Mouse (Mus musculus): ENCODE results near the gene Mrpl34.

GRCm38 (mm10) chr8:71462191-71462590 lies 2.6 kb upstream of the Mrpl34 start:
- TF ChIP-seq HCFC1 (IDR thresholded peaks at IDR 0.05; ENCODE audit: borderline replicate concordance, insufficient read depth, low read length) (no peak), CHD2 (IDR thresholded peaks at IDR 0.05; ENCODE audit: low read depth, low read length) (no peak), ZC3H11A (IDR thresholded peaks at IDR 0.05; ENCODE audit: borderline replicate concordance, low read depth, low read length) (no peak), ZNF384 (IDR thresholded peaks at IDR 0.05; ENCODE audit: low read depth, low read length) (no peak), MAFK (IDR thresholded peaks at IDR 0.05; ENCODE audit: insufficient read depth, low read depth, low read length) (no peak)

Data from ES-E14 (cell line).